Mouse (Mus musculus) testis, adult 2 months (tissue): ENCODE results near the gene Gm17364.

Experiments used
- CTCF ChIP-seq: fragments of 200-500 bp; IDR thresholded peaks from 2 replicates; pipeline ENCODE4 v1.5.1; 2012; ENCODE audit warnings: low read depth, mild to moderate bottlenecking, inconsistent platforms, low read length, moderate library complexity; ENCODE audit not compliant: control insufficient read depth, insufficient read depth, insufficient replicate concordance
- POLR2A ChIP-seq: fragments of 200-500 bp; IDR thresholded peaks from 2 replicates; pipeline ENCODE4 v1.6.1; 2012; ENCODE audit warnings: low read depth, mild to moderate bottlenecking, inconsistent platforms, low read length, moderate library complexity; ENCODE audit not compliant: control insufficient read depth

- TF ChIP-seq CTCF (no peak), POLR2A (no peak)
Observed at GRCm38 (mm10) chr13:41291466-41291974, 17.7 kb upstream of the Gm17364 start.
